Mouse (Mus musculus): ENCODE results near the gene H2-Q1. TPM values are rescaled to one million over a fixed set of nuclear protein-coding genes. Genes with fewer than 3 reads are reported as not detected.

H2-Q1 gene
- polyA plus RNA-seq (2012; fragmentation: generic; extraction: Trizol) = 1 to 10 TPM; 1.8 to 5.9 TPM

DNA sequence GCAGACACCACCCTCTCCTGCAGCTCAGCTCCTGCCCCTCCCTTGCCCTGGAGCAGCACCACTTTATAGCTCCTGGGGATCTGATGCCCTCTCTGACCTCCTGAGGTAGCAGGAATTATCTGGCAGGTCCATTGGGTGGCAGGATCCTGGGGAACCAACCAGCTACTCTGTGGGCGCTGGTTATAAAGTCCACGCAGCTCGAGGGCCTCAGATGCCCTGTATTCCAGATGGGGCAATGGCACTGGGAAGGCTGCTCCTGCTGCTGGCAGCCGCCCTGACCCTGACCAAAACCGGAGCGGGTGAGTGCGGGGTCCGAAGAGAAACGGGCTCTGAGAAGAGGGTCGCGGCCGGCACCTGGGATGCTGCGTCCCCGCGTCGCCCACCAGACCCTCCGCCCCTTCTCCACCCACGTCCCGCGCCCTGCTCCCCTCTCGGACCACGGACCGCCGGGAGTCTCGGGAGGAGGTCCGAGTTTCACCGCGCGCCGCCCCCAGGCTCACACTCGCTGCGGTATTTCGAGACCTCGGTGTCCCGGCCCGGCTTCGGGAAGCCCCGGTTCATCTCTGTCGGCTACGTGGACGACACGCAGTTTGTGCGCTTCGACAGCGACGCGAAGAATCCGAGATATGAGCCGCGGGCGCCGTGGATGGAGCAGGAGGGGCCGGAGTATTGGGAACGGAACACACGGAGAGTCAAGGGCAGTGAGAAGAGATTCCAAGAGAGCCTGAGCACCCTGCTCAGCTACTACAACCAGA lies at the start of gene H2-Q1:
Gene H2-Q1, plus strand, starts transcription at position 79 of the 755 bp plus-strand sequence.

DNA sequence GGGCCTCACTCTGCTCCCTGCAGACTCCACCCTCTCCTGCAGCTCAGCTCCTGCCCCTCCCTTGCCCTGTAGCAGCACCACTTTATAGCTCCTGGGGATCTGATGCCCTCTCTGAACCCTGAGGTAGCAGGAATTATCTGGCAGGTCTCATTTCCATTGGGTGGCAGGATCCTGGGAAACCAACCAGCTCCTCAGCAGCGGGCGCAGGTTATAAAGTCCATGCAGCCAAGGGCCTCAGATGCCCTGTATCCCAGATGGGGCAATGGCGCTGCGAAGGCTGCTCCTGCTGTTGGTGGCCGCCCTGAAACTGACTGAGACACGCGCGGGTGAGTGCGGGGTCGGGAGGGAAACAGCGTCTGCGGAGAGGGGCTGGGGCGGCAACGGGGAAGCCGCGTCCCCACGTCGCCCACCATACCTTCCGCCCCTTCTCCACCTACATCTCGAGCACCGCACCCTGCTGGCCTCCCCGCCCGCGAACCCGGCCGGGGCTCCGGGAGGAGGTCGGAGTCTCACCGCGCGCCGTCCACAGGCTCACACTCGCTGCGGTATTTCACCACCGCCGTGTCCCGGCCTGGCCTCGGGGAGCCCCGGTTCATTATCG lies 22.0 kb downstream of the H2-Q1 start, which contains the start of gene H2-Q2:
Gene H2-Q2, plus strand, starts transcription at position 172 of the 601 bp plus-strand sequence.

Other genes with a start within 250 kb of the H2-Q1 start
- gene Ly6g6e, start 243.5 kb upstream of the H2-Q1 start, polyA plus RNA-seq (2012; fragmentation: generic; extraction: Trizol) = not detected
- not detected for gene Ly6g6d, start 242.3 kb upstream of the H2-Q1 start, polyA plus RNA-seq (2012; fragmentation: generic; extraction: Trizol)
- gene Ly6g6f, start 234.8 kb upstream of the H2-Q1 start, polyA plus RNA-seq (2012; fragmentation: generic; extraction: Trizol) = not detected
- gene Abhd16a, start 231.1 kb upstream of the H2-Q1 start, polyA plus RNA-seq (2012; fragmentation: generic; extraction: Trizol) = 100 to 1,000 TPM in 1 of 2 experiments, 10 to 100 TPM in 1; 38.3 to 112 TPM
- not detected for gene Ly6g5c, start 212.1 kb upstream of the H2-Q1 start, polyA plus RNA-seq (2012; fragmentation: generic; extraction: Trizol)
- under 1 TPM; 0.12 to 0.45 TPM for gene Ly6g5b, start 205.0 kb upstream of the H2-Q1 start, polyA plus RNA-seq (2012; fragmentation: generic; extraction: Trizol)
- gene Gpank1, start 198.9 kb upstream of the H2-Q1 start, polyA plus RNA-seq (2012; fragmentation: generic; extraction: Trizol) = 10 to 100 TPM; 21.2 to 31.6 TPM
- gene Csnk2b, start 198.4 kb upstream of the H2-Q1 start, polyA plus RNA-seq (2012; fragmentation: generic; extraction: Trizol) = 100 to 1,000 TPM; 326 to 608 TPM
- 10 to 100 TPM in 1 of 2 experiments, 1 to 10 TPM in 1; 6.0 to 17.0 TPM for gene D17H6S53E, start 194.0 kb upstream of the H2-Q1 start, polyA plus RNA-seq (2012; fragmentation: generic; extraction: Trizol)
- gene Apom, start 188.4 kb upstream of the H2-Q1 start, polyA plus RNA-seq (2012; fragmentation: generic; extraction: Trizol) = under 1 TPM in 1 of 2 experiments, not detected in 1; 0.44 TPM
- 100 to 1,000 TPM; 261 to 413 TPM for gene Bag6, start 185.2 kb upstream of the H2-Q1 start, polyA plus RNA-seq (2012; fragmentation: generic; extraction: Trizol)
- 100 to 1,000 TPM; 216 to 365 TPM for gene Prrc2a, start 155.5 kb upstream of the H2-Q1 start, polyA plus RNA-seq (2012; fragmentation: generic; extraction: Trizol)
- under 1 TPM in 1 of 2 experiments, not detected in 1; 0.47 TPM for gene Aif1, start 144.3 kb upstream of the H2-Q1 start, polyA plus RNA-seq (2012; fragmentation: generic; extraction: Trizol)
- gene Lst1, start 132.0 kb upstream of the H2-Q1 start, polyA plus RNA-seq (2012; fragmentation: generic; extraction: Trizol) = 10 to 100 TPM in 1 of 2 experiments, 1 to 10 TPM in 1; 1.9 to 10.8 TPM
- gene Ltb, start 126.0 kb upstream of the H2-Q1 start, polyA plus RNA-seq (2012; fragmentation: generic; extraction: Trizol) = under 1 TPM; 0.05 to 0.06 TPM
- not detected for gene Tnf, start 118.4 kb upstream of the H2-Q1 start, polyA plus RNA-seq (2012; fragmentation: generic; extraction: Trizol)
- gene Lta, start 115.1 kb upstream of the H2-Q1 start, polyA plus RNA-seq (2012; fragmentation: generic; extraction: Trizol) = under 1 TPM; 0.12 to 0.13 TPM
- under 1 TPM in 1 of 2 experiments, not detected in 1; 0.20 TPM for gene Gm16181, start 99.6 kb upstream of the H2-Q1 start, polyA plus RNA-seq (2012; fragmentation: generic; extraction: Trizol)
- gene Atp6v1g2, start 86.7 kb upstream of the H2-Q1 start, polyA plus RNA-seq (2012; fragmentation: generic; extraction: Trizol) = 1 to 10 TPM; 1.8 to 4.6 TPM
- 10 to 100 TPM; 26.9 to 35.6 TPM for gene Nfkbil1, start 84.6 kb upstream of the H2-Q1 start, polyA plus RNA-seq (2012; fragmentation: generic; extraction: Trizol)
- gene Ddx39b, start 78.7 kb upstream of the H2-Q1 start, polyA plus RNA-seq (2012; fragmentation: generic; extraction: Trizol) = 100 to 1,000 TPM; 295 to 318 TPM
- 10 to 100 TPM; 15.2 to 43.8 TPM for gene H2-D1, start 57.7 kb upstream of the H2-Q1 start, polyA plus RNA-seq (2012; fragmentation: generic; extraction: Trizol)
- gene H2-Q2, start 21.8 kb downstream of the H2-Q1 start, polyA plus RNA-seq (2012; fragmentation: generic; extraction: Trizol) = under 1 TPM in 1 of 2 experiments, not detected in 1; 0.05 TPM
- 10 to 100 TPM in 1 of 2 experiments, under 1 TPM in 1; 0.61 to 14.6 TPM for gene H2-Q4, start 59.2 kb downstream of the H2-Q1 start, polyA plus RNA-seq (2012; fragmentation: generic; extraction: Trizol)
- gene H2-Q6, start 104.4 kb downstream of the H2-Q1 start, polyA plus RNA-seq (2012; fragmentation: generic; extraction: Trizol) = under 1 TPM in 1 of 2 experiments, not detected in 1; 0.05 TPM
- gene H2-Q7, start 118.8 kb downstream of the H2-Q1 start, polyA plus RNA-seq (2012; fragmentation: generic; extraction: Trizol) = under 1 TPM; 0.05 to 0.31 TPM
- gene H2-Q10, start 149.7 kb downstream of the H2-Q1 start, polyA plus RNA-seq (2012; fragmentation: generic; extraction: Trizol) = under 1 TPM in 1 of 2 experiments, not detected in 1; 0.01 TPM
- gene Pou5f1, start 185.6 kb downstream of the H2-Q1 start, polyA plus RNA-seq (2012; fragmentation: generic; extraction: Trizol) = not detected
- 10 to 100 TPM; 50.1 to 69.1 TPM for gene Tcf19, start 196.4 kb downstream of the H2-Q1 start, polyA plus RNA-seq (2012; fragmentation: generic; extraction: Trizol)
- 10 to 100 TPM; 22.4 to 23.7 TPM for gene Cchcr1, start 196.7 kb downstream of the H2-Q1 start, polyA plus RNA-seq (2012; fragmentation: generic; extraction: Trizol)
- gene Psors1c2, start 212.8 kb downstream of the H2-Q1 start, polyA plus RNA-seq (2012; fragmentation: generic; extraction: Trizol) = under 1 TPM; 0.05 to 0.59 TPM
- 10 to 100 TPM in 1 of 2 experiments, 1 to 10 TPM in 1; 4.7 to 32.6 TPM for gene Cdsn, start 231.7 kb downstream of the H2-Q1 start, polyA plus RNA-seq (2012; fragmentation: generic; extraction: Trizol)
- not detected for gene 2300002M23Rik, start 247.0 kb downstream of the H2-Q1 start, polyA plus RNA-seq (2012; fragmentation: generic; extraction: Trizol)

Measured in C3H10T1/2 (cell line).